Mouse (Mus musculus) lung, embryonic 14.5 days (tissue): ENCODE measurements at regions not wholly inside any gene's neighbourhood (a gene's known extent, or its start where the extent isn't known, plus 50 kb on each side); places are given as distances from the start of the nearest gene placed in this dataset.

ENCODE experiments used
- ATAC-seq: fragments of 200-750 bp; cut with Nextera tagmentation; 2 replicates; pipeline ENCODE4 v1.8.0; 2017; ENCODE audit warnings: mild to moderate bottlenecking, moderate TSS enrichment, moderate library complexity; ENCODE audit not compliant: insufficient read depth
- DNase-seq: peaks from one replicate; pipeline ENCODE4 v3.0.0-alpha.2; 2015
- H3K27ac ChIP-seq: fragments of 300-500 bp; sonication (generic); 2 replicates; pipeline ENCODE4 v1.5.1; 2014; ENCODE audit warnings: low read depth, mild to moderate bottlenecking, moderate library complexity
- H3K27me3 ChIP-seq: fragments of 300-500 bp; sonication (generic); 2 replicates; pipeline ENCODE4 v1.6.1; 2014; ENCODE audit warnings: low read length, control low read depth; ENCODE audit not compliant: insufficient read depth
- H3K36me3 ChIP-seq: fragments of 300-500 bp; sonication (generic); 2 replicates; pipeline ENCODE4 v1.6.1; 2014; ENCODE audit warnings: control low read depth; ENCODE audit not compliant: insufficient read depth
- H3K4me1 ChIP-seq: fragments of 300-500 bp; sonication (generic); 2 replicates; pipeline ENCODE4 v1.6.1; 2014; ENCODE audit warnings: antibody characterized with exemption, control low read depth; ENCODE audit not compliant: insufficient read depth
- H3K4me2 ChIP-seq: fragments of 300-500 bp; sonication (generic); 2 replicates; pipeline ENCODE4 v1.6.1; 2014; ENCODE audit warnings: mild to moderate bottlenecking
- H3K4me3 ChIP-seq: fragments of 300-500 bp; sonication (generic); 2 replicates; pipeline ENCODE4 v1.5.1; 2014; ENCODE audit warnings: low read depth, low read length
- H3K9ac ChIP-seq: fragments of 300-500 bp; sonication (generic); 2 replicates; pipeline ENCODE4 v1.6.1; 2014
- H3K9me3 ChIP-seq: fragments of 300-500 bp; sonication (generic); 2 replicates; pipeline ENCODE4 v1.6.1; 2016; ENCODE audit warnings: low read depth, low read length, control low read depth
- CTCF ChIP-seq: IDR thresholded peaks from 2 replicates; pipeline ENCODE4 v1.5.1; 2016; ENCODE audit warnings: antibody characterized with exemption, low read depth
- WGBS: fragments of 180-500 bp; shearing (Covaris S2); extraction: QIAGEN DNeasy Blood & Tissue Kit; methylation state at CpG from one replicate; pipeline ENCODE4 v1.1.7; 2014; 5-methylcytosine and 5-hydroxymethylcytosine counted together

DNA sequence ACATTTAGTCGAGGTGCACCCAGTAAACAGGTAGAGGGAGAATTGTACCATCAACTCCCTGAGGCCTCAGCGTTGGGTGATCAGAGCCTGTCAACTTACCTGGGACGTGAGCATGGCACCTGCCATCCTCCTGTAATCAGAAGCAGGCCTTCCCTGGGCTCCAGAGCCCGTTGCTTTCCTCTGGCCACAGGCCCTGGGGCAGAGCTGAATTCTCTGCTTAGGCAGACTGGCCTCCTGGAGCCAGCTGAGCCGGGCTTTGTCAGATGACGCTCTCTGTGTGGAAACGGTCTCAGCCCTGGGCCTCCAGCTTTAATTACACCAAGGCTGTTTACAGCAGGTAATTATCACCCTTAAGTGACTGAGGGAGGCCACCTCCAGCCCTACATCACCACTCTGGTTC is 92.6 kb upstream of the Pmepa1 start:
- H3K4me2 ChIP-seq: no peak overlapping the region
- TF ChIP-seq CTCF: no peak
- no peak overlapping the region for H3K4me3 ChIP-seq
- 46% methylated on average over 7 of the region's 7 CpGs for WGBS
- H3K9ac ChIP-seq: no peak overlapping the region
- H3K27ac ChIP-seq: no peak overlapping the region
- no peaks in the 10 kb centered on the region for H3K36me3 ChIP-seq
- H3K27me3 ChIP-seq: peaks cover 5% of the 10 kb centered on the region; the same call in 1 of the 2 replicates
- DNase-seq (no peak), ATAC-seq (no peak)
- peaks cover 5% of the 10 kb centered on the region; the same call in 1 of the 2 replicates for H3K9me3 ChIP-seq
- H3K4me1 ChIP-seq: peaks cover 2% of the 10 kb centered on the region; the same call in 1 of the 2 replicates

DNA sequence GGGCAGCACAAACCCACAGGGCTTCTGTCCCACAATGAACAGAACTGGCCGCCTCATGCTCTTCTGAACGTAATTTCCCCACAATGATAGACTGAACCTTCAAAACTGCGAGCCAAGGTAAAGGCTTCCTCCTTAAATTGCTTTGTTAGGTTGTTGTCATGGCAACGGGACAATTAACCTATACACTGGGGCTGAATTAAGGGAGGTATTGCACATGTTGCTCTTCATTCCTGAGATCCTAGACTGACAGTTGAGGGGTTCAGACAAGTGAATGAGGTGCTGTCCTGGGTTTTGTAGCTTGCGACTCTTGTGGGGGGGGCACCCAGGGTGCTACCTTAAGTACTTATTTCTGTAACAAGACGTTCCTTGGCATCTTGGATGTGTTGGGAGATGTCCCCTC is 100.6 kb upstream of the Pmepa1 start:
- TF ChIP-seq CTCF: no peak
- H3K36me3 ChIP-seq: no peaks in the 10 kb centered on the region

DNA sequence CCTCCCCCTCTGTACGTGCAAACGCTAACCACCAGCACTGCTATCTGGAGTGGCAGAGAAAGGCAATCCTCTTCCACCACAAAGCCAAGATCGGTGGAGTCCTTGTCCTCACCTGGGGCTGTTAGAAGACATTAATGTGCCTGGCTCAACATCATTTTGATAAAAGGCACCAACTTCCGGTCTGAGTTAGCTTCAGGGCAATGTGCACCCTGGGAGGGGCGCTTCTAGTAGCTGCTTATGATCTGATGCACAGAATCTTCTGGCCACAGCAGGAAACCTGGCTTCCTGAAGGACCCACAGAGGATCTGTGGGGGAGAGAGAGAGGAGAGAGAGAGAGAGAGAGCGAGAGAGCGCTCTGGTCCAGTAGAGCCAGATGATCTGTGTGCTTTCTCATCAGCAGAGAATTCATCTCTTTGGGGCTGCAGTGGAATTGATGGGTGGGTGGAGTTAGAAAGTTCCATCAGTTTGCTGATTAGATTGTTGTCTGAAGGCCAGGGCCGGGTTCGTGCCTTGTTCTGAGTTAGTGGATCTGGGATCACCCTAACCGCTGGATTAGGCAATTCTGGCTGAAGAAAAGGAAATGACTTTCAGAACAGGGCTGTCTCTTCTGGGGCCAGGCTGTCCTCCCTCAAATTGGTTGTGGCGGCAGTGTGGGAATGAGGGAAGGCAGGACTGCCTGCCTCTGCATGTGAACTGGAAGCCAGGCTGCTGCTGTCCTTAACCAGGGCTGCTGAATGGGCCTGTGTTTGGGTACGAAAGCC is 101.3 kb upstream of the Pmepa1 start:
- H3K4me1 ChIP-seq: peaks cover 10% of the 10 kb centered on the region; the same call in 1 of the 2 replicates
- H3K27me3 ChIP-seq: no peaks in the 10 kb centered on the region
- no peak overlapping the region for H3K4me2 ChIP-seq
- ATAC-seq: peak; percentile 39; the same call in 1 of the 2 replicates
- no peak overlapping the region for H3K9ac ChIP-seq
- no peak for TF ChIP-seq CTCF
- peak overlapping the region; percentile 20; the same call in 1 of the 2 replicates for H3K27ac ChIP-seq
- no peaks in the 10 kb centered on the region for H3K9me3 ChIP-seq
- no peak overlapping the region for H3K4me3 ChIP-seq
- DNase-seq: peak; percentile 47
- WGBS: 40% methylated on average over 11 of the region's 12 CpGs
- no peaks in the 10 kb centered on the region for H3K36me3 ChIP-seq

More for the DNA sequence above, 100.6 kb upstream of the Pmepa1 start:
- Histone ChIP-seq H3K27ac (no peak overlapping the region), H3K9ac (no peak overlapping the region), H3K4me1 (peaks cover 10% of the 10 kb centered on the region; the same call in 1 of the 2 replicates), H3K4me2 (no peak overlapping the region), H3K27me3 (no peaks in the 10 kb centered on the region), H3K4me3 (no peak overlapping the region), H3K9me3 (peaks cover 5% of the 10 kb centered on the region; the same call in 1 of the 2 replicates)
- 78% methylated on average over 6 of the region's 6 CpGs for WGBS
- ATAC-seq (no peak), DNase-seq (no peak)

DNA sequence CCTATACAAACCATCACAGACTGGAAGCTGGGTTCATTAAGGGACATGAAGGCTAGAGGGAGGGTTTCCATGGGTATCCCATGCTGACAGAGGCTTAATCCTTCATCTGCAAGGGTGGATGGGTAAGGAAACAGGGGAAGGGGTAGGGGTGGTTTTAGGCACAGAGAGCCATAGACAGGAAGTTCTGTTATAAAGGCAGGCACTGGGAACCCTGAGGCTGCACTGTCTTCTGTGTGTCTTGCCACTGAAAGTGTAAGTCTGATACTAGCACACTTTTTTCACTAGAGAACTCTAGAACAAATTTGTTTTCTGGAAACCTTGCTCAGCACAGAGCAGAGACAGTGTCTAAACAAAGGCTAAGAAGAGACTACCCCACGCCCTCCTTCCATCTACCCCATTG is 103.4 kb upstream of the Pmepa1 start:
- no peak overlapping the region for H3K4me2 ChIP-seq
- H3K4me3 ChIP-seq: no peak overlapping the region
- DNase-seq: no peak
- peaks cover 10% of the 10 kb centered on the region; the same call in 1 of the 2 replicates for H3K4me1 ChIP-seq
- H3K9ac ChIP-seq: no peak overlapping the region
- ATAC-seq: no peak
- H3K36me3 ChIP-seq: no peaks in the 10 kb centered on the region
- no peaks in the 10 kb centered on the region for H3K27me3 ChIP-seq
- peak overlapping the region; percentile 68 for H3K27ac ChIP-seq
- TF ChIP-seq CTCF: no peak
- H3K9me3 ChIP-seq: no peaks in the 10 kb centered on the region
- WGBS: 87% methylated on average over 1 of the region's 1 CpGs

DNA sequence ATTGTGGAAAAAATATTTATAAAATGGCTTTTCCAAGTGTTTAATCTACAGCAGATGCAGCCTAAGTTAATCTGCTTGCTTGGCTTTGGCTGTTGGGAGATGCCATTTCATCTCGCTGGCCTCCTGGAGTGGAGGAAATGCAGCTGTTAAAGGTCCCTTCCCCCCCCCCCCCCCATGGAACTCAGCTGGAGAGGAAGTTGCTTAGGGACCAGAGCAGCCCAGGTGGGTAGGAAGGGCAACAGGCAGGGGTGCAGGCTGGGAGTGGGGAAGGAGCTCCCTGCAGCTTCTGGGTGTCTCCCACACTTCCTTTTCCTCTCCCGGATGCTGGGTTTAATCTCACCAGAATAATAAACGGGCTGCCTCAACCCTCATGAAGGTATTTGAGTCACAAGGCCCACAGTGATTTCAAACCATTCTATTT is 104.0 kb upstream of the Pmepa1 start:
- peak overlapping the region; percentile 21; the same call in 1 of the 2 replicates for H3K27ac ChIP-seq
- no peak overlapping the region for H3K9ac ChIP-seq
- DNase-seq (peak; percentile 54), ATAC-seq (peak; percentile 32)
- WGBS: 30% methylated on average over 3 of the region's 3 CpGs
- H3K27me3 ChIP-seq: no peaks in the 10 kb centered on the region
- no peaks in the 10 kb centered on the region for H3K9me3 ChIP-seq
- H3K36me3 ChIP-seq: no peaks in the 10 kb centered on the region
- TF ChIP-seq CTCF: no peak
- no peak overlapping the region for H3K4me2 ChIP-seq
- no peak overlapping the region for H3K4me3 ChIP-seq
- peaks cover 10% of the 10 kb centered on the region; the same call in 1 of the 2 replicates for H3K4me1 ChIP-seq

DNA sequence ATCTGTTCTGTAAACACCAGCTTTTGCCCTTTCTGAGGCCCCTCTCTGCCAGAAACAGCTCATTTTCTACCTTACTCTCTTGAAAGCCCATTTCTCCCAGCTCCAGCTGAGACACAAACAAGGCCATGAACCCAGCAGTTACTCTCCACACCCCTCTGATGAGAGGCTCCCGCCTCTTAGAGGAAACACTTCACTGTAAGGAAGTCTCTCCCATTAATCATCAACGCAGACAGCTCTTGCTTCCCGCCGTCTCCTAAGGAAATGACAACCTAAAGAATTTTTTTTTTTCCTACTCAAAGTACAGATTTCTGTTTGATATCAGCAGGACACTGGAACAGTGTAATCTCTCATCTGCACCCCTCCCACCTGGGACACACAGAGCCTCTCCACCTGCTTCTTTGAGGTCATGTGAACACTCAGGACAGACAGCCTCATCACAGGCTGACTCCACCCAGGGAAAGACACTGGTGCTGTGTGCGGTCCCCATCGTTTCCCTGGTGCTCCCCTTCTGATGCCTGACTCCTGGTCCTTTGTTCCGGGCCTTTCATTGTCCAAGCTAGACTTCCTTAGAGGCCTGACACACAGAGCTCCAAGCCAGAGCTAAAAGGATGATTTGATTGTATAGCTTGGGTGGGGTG is 106.0 kb upstream of the Pmepa1 start:
- Histone ChIP-seq H3K27ac (no peak overlapping the region), H3K4me1 (peaks cover 13% of the 10 kb centered on the region; the same call in 1 of the 2 replicates), H3K9me3 (no peaks in the 10 kb centered on the region), H3K36me3 (no peaks in the 10 kb centered on the region), H3K27me3 (no peaks in the 10 kb centered on the region), H3K9ac (no peak overlapping the region), H3K4me3 (no peak overlapping the region), H3K4me2 (no peak overlapping the region)
- WGBS: 20% methylated on average over 7 of the region's 7 CpGs
- ATAC-seq: peak; percentile 44; the same call in 1 of the 2 replicates
- peak; percentile 75 for DNase-seq
- TF ChIP-seq CTCF: no peak
